Mouse (Mus musculus) gastrocnemius, postnatal 25 days (tissue): ENCODE results near the gene Camk2g. TPM values are rescaled to one million over a fixed set of nuclear protein-coding genes. Genes with fewer than 3 reads are reported as not detected.

Experiments used
- DNase-seq: peaks from one replicate; pipeline ENCODE4 v3.0.0; 2022
- microRNA-seq, 2 experiments: library from miRNA; unstranded; fragments of <30 nt; microRNA quantifications; one replicate each; pipeline ENCODE4 v1.2.0; 2021; ENCODE audit warnings: borderline replicate concordance in 2 of 2
- total RNA-seq, 2 experiments: library from RNA; stranded (reverse); gene quantifications; 1 replicate in 1 of 2; 2 replicates in 1 of 2; pipeline ENCODE4 v1.2.3; 2021

Gene Camk2g
- total RNA-seq, 2 experiments from 2014 or later = 149 to 190 TPM

DNA sequence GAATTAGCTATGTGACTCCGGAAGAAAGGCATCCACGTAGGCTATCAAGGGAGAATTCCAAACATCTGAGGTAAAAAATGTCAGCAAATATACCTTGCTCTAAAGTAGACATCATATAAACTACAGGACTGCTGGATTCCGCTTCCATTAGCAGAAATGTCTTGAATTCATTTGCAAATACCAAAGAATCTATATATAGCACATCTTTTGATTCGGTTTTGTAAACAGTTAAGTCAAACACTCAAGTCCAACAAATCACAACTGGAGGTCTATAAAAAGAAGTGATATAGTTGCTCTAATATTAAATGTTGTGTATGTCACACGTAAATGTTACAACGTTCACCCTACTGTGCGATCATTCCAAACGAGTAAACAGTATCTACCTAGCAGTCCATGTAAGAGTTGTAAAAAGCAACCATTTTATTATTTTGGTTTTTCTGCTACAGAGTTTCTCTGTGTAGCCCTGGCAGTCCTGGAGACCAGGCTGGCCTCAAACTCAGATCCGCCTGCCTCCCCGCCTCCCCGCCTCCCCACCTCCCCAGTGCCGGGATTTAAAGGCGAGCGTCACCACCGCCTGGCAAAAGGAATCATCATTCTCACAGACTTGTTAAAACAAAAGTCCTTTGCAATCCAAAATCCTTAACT lies 91.7 kb downstream of the Camk2g start:
- no peak for DNase-seq

DNA sequence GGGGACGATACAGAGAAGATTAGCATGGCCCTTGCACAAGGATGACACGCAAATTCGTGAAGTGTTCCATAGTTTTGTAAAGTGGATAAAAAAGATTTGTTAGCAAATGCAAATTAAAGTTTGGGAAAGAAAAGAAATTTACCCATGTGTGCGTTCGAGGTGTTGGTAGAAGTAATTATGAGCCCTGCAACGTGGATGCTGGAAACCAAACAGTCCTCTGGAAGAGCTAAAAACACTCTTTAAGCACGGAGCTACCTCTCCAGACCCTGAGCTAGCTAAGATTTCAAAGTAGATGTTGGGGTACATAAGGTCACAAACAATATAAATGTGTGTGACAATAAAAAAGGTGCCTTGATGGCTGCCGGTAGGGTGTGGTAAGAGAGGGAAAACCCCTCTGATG lies 92.3 kb downstream of the Camk2g start:
- DNase-seq = no peak

DNA sequence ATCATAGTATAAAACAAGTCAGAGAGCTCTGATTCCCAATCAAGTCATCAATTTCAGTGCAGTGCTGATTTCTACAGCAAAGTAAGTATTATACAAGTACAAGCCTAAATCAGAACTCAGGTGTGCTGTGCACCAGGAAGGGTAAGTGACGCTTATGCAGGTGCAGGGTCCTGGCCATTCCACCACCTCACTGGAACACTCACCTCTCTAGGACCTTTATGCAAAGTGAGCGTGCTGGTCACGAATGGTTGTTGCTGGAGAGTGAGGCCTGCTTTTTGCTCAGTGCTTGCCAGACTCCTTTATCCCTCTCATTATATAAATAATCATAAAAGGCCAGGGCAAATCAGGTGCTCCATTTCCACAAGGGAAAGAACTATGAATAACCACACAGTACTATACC lies 93.5 kb downstream of the Camk2g start:
- DNase-seq = no peak

DNA sequence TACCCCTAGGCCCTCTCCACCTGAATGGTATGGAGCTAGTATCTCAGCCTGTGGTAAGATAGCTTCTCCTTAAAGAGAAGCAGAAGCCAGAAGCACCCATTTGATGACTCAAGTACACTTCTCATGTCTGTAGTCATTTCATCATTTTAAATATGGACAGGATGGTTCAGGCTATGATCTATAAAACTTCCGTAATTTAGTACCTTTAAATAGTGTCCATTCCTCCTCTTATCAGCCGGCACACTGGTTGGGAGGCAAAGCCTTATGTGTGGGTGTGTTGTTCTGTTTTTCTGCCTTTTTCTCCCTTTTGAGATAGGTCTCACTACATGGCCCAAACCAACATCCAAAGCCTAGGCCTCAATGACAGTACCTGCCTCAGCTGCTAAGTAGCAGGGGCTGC lies 95.4 kb downstream of the Camk2g start:
- DNase-seq = no peak

DNA sequence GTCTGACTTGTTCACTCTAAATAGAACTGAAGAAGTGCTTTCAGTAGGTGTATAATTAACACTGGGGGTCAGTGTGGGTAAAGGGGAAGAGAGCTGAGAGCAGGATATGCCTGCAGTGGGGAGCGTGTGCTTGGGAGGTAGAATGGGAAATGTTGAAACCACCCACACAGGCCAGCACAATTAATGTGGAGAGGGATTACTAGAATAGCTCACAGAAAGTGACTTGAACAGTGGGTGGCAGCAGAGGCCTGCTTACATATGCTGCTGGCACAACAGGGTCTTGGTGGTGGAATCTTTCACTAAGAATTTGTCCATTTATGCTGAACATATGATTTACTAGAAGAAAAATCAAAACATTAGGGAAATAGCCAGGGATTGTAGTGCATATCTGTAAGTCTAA lies 96.9 kb downstream of the Camk2g start:
- peak; percentile 27 for DNase-seq

DNA sequence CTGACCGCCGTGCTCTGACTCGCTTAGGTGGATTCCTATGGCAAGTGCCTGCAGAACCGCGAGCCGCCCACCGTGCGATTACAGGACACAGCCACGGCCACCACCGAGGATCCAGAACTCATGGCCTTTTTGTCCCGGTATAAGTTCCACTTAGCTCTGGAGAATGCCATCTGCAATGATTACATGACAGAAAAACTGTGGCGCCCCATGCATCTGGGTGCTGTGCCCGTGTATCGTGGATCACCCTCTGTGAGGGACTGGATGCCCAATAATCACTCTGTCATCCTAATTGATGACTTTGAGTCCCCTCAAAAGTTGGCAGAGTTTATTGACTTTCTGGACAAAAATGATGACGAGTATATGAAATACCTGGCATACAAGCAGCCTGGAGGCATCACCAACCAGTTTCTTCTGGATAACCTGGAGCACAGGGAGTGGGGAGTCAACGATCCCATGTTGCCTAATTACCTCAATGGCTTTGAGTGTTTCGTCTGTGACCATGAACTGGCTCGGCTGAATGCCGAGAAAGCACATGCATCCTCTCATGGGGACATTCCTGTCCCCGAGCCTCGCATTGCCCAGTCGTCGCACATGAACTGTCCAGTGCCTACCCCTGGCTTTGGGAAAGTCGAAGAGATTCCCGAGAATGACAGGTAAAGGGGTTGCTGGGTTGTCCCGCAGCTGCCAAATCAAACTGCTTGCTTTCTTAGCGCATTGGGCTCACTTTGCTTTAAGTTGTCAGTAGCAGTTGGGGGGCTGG lies 97.9 kb downstream of the Camk2g start:
- no peak for DNase-seq

DNA sequence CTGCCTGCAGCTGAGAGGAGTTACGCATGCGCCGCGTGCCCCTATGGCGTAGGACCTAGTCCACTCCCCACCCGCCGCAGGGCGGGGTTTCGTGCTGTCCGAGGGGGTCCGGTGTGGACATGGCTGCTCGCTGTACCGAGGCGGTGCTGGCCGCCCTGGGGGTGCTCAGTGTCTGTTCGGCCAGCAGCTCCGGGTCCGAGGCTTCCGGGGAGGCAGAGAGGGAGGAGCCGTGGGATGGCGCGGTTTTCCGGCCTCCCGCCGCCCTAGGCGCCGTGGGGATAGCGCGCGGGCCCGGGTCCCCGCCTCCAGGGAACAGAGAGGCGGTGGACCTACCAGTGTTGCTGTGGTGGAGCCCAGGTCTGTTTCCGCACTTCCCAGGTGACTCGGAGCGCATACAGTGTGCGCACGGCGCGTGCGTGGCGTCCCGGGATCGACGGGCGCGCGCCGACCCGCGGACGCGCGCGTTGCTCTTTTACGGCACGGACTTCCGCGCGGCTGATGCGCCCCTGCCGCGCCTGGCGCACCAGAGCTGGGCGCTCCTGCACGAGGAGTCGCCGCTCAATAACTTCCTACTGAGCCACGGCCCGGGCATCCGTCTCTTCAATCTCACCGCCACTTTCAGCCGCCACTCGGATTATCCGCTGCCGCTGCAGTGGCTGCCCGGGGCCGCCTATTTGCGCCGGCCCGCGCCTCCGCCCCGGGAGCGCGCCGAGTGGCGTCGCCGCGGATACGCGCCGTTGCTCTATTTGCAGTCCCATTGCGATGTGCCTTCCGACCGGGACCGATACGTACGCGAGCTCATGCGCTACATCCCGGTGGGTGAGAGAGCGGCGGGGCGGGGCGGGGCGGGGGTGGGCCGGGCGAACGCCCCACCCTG lies 98.8 kb downstream of the Camk2g start, which contains the start of gene Fut11:
Fut11 (plus strand) TSS at position 85 of the 877 bp plus-strand sequence.
- DNase-seq = peak; percentile 85

DNA sequence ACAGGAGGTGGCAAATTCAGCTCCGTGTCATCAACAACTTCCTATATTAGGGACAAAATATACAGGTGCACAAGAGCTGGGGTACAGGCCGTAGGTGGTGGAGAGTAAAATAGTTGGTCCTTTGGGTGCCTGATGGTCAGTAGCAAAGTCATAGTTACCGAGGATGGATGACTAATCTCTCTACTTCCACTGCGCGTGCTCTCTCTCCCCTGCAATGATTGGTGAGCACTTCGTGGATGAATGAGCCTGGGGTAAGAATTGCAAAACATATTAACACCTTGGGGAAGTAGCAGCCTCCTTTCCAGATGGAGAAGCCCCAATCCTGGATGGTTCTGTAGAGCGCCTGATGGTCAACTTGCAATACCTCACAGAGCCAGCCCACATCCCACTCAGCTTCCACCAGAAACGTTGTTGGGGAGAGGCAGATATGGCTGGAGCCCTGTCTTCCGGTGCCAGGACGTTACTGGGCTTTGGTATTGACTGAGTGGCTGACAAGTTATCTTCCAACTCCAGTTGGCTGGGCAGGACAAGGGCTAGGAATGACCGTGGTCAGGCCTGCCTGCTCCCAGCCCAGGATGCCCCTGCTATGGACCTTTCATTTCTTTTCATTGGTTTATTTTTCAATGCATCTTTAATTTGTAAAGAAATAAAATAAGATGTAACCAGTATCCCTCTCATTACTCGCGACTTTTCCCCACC lies 99.6 kb downstream of the Camk2g start:
- no peak for DNase-seq

DNA sequence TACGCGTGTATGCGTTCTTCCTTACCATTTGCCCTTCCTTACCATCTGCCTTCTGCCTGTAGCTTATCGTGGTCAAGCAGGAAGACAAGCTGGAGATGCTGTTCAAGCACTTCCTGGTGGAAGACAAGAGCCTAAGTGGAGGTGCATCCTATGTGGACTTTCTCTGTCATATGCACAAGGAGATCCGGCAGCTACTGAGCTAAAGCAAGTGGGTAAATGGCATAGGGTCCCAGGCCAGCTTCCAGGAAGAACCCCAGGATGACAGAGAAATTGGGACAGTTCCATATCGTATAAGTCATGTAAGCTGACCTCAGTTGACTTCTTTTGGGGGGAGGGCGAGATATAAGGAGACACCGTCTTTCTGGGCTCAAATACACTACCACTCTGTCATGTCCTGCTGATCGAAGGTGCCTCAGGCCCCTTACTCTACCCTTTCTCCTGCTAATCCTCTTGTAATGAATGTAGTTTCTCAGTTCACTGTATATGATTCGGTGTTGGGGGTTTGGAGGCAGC lies 100.2 kb downstream of the Camk2g start:
- DNase-seq = no peak

DNA sequence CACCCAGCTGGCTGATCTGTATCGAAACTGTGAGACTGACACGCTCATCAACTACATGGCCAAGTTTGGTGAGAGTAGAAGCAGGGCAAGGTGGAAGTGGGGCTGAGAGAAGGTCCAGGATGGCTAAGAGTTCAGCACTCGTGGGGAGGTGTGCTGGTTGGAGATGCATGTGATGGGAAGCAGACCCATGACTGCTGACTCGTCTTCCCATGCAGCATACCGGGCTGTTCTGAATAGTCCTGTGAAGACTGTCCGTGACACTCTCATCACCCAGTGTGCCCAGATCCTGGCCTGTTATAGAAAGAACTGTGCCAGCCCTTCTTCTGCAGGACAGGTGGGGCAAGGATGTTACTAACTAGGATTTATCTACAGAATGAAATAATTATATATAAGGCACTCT lies 102.1 kb downstream of the Camk2g start:
- DNase-seq = no peak

DNA sequence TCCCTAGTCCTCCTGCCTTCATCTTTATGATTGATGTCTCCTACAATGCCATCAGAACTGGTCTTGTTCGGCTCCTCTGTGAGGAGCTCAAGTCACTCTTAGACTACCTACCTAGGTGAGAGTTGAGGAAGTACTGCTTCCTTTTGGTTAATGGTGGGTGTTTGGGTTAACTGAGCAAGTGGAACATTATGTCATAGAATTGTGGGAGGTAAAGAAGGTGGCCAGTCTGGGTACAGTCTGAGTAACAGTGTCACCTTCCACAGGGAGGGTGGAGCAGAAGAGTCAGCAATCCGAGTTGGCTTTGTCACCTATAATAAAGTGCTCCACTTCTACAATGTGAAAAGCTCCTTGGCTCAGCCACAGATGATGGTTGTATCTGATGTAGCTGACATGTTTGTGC lies 104.9 kb downstream of the Camk2g start:
- DNase-seq = no peak

DNA sequence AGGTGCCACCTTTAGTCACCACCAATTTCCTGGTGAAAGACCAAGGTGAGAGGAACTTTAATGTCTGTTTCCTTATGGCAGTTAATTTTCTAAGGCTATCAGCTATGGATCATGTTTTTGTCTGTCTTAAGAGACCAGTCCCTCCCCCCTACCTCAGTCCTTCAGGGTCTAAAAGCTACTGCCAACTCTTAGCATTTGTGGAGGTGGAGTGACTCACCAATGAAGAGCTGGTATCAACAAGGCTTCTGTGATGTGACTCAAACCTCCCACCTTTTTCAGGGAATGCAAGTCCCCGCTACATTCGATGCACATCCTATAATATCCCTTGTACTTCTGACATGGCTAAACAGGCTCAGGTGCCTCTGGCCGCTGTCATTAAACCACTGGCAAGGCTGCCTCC lies 107.3 kb downstream of the Camk2g start:
- no peak for DNase-seq

Small RNAs within 50 kb of the gene (microRNA-seq; reads per million reads assigned to microRNA genes)
- gene Mir6946 = 0 to 0.74 reads per million in 2 experiments

Other genes with a start within 250 kb of the Camk2g start
- gene Ppp3cb, start 247.5 kb downstream of the Camk2g start, total RNA-seq = 100 to 1,000 TPM; 114 to 140 TPM
- 1 to 10 TPM; 3.8 to 5.1 TPM for gene Usp54, start 153.0 kb downstream of the Camk2g start, total RNA-seq
- 1,000 to 10,000 TPM; 2,514 to 2,966 TPM for gene Myoz1, start 137.5 kb downstream of the Camk2g start, total RNA-seq
- 100 to 1,000 TPM; 135 to 192 TPM for gene Synpo2l, start 125.7 kb downstream of the Camk2g start, total RNA-seq
- gene Sec24c, start 119.8 kb downstream of the Camk2g start, total RNA-seq = 10 to 100 TPM; 65.0 to 68.8 TPM
- 1 to 10 TPM; 2.7 to 4.0 TPM for gene Fut11, start 99.1 kb downstream of the Camk2g start, total RNA-seq
- 100 to 1,000 TPM; 110 to 119 TPM for gene Chchd1, start 91.1 kb downstream of the Camk2g start, total RNA-seq
- 10 to 100 TPM; 33.0 to 33.6 TPM for gene Zswim8, start 86.5 kb downstream of the Camk2g start, total RNA-seq
- gene Ndst2, start 59.5 kb downstream of the Camk2g start, total RNA-seq = 1 to 10 TPM; 6.0 to 6.6 TPM
- gene Plau, start 42.6 kb upstream of the Camk2g start, total RNA-seq = 10 to 100 TPM; 19.1 to 19.6 TPM
- 10 to 100 TPM; 78.4 to 94.0 TPM for gene Vcl, start 135.3 kb upstream of the Camk2g start, total RNA-seq